Mouse (Mus musculus): ENCODE results near the gene Gm17268. TPM values are rescaled to one million over a fixed set of nuclear protein-coding genes. Genes with fewer than 3 reads are reported as not detected.

Gm17268 gene
- polyA plus RNA-seq, 1 experiment from 2014 or later, result not detected

GRCm38 (mm10) chr11:82072984-82073383, 34.6 kb upstream of the Gm17268 start:
- H3K9ac ChIP-seq (ENCODE audit: low read length), result no peak overlapping the region

GRCm38 (mm10) chr11:82072374-82072773, 34.0 kb upstream of the Gm17268 start:
- 78% methylated on average over 1 of the region's 1 CpGs for WGBS

More at GRCm38 (mm10) chr11:82072984-82073383, 34.6 kb upstream of the Gm17268 start:
- H3K27me3 ChIP-seq (ENCODE audit: control insufficient read depth, insufficient read depth, low read length), result no peaks in the 10 kb centered on the region
- no peak overlapping the region for H3K4me3 ChIP-seq (ENCODE audit: low read depth, low read length)
- no peaks in the 10 kb centered on the region for H3K4me1 ChIP-seq (replicated peaks; ENCODE audit: control insufficient read depth, insufficient read depth)
- DNase-seq (ENCODE audit: low spot score) (no peak), ATAC-seq (ENCODE audit: low FRiP score, low TSS enrichment) (no peak)
- WGBS, result 82% methylated on average over 3 of the region's 3 CpGs
- H3K27ac ChIP-seq (replicated peaks), result no peak overlapping the region
- H3K4me2 ChIP-seq (replicated peaks; ENCODE audit: low read depth), result no peak overlapping the region
- TF ChIP-seq CTCF (IDR thresholded peaks at IDR 0.05; ENCODE audit: low read depth), result no peak
- no peak for TF ChIP-seq EP300 (optimal IDR thresholded peaks at IDR 0.05)
- no peaks in the 10 kb centered on the region for H3K36me3 ChIP-seq (ENCODE audit: control insufficient read depth, insufficient read depth, low read length)
- no peaks in the 10 kb centered on the region for H3K9me3 ChIP-seq (ENCODE audit: control insufficient read depth, low read length)

GRCm38 (mm10) chr11:82071076-82071475, 32.7 kb upstream of the Gm17268 start:
- Histone ChIP-seq H3K4me3 (ENCODE audit: low read depth, low read length) (no peak overlapping the region), H3K27me3 (ENCODE audit: control insufficient read depth, insufficient read depth, low read length) (no peaks in the 10 kb centered on the region), H3K4me1 (replicated peaks; ENCODE audit: control insufficient read depth, insufficient read depth) (no peaks in the 10 kb centered on the region), H3K27ac (replicated peaks) (no peak overlapping the region), H3K9ac (ENCODE audit: low read length) (no peak overlapping the region), H3K4me2 (replicated peaks; ENCODE audit: low read depth) (no peak overlapping the region), H3K36me3 (ENCODE audit: control insufficient read depth, insufficient read depth, low read length) (no peaks in the 10 kb centered on the region), H3K9me3 (ENCODE audit: control insufficient read depth, low read length) (no peaks in the 10 kb centered on the region)
- ATAC-seq (ENCODE audit: low FRiP score, low TSS enrichment) (no peak), DNase-seq (ENCODE audit: low spot score) (no peak)
- TF ChIP-seq CTCF (IDR thresholded peaks at IDR 0.05; ENCODE audit: low read depth) (no peak), EP300 (optimal IDR thresholded peaks at IDR 0.05) (no peak)
- 71% methylated on average over 3 of the region's 3 CpGs for WGBS

More at GRCm38 (mm10) chr11:82072374-82072773, 34.0 kb upstream of the Gm17268 start:
- H3K9me3 ChIP-seq (ENCODE audit: control insufficient read depth, low read length), result no peaks in the 10 kb centered on the region
- ATAC-seq (ENCODE audit: low FRiP score, low TSS enrichment) (no peak), DNase-seq (ENCODE audit: low spot score) (no peak)
- H3K27ac ChIP-seq (replicated peaks), result no peak overlapping the region
- no peaks in the 10 kb centered on the region for H3K27me3 ChIP-seq (ENCODE audit: control insufficient read depth, insufficient read depth, low read length)
- no peaks in the 10 kb centered on the region for H3K36me3 ChIP-seq (ENCODE audit: control insufficient read depth, insufficient read depth, low read length)
- H3K9ac ChIP-seq (ENCODE audit: low read length), result no peak overlapping the region
- H3K4me1 ChIP-seq (replicated peaks; ENCODE audit: control insufficient read depth, insufficient read depth), result no peaks in the 10 kb centered on the region
- H3K4me3 ChIP-seq (ENCODE audit: low read depth, low read length), result no peak overlapping the region
- no peak for TF ChIP-seq EP300 (optimal IDR thresholded peaks at IDR 0.05)
- TF ChIP-seq CTCF (IDR thresholded peaks at IDR 0.05; ENCODE audit: low read depth), result peak; percentile 48
- H3K4me2 ChIP-seq (replicated peaks; ENCODE audit: low read depth), result no peak overlapping the region

GRCm38 (mm10) chr11:82066953-82067571, 28.7 kb upstream of the Gm17268 start:
- ATAC-seq (ENCODE audit: low FRiP score, low TSS enrichment) (no peak), DNase-seq (ENCODE audit: low spot score) (no peak)
- Histone ChIP-seq H3K27me3 (ENCODE audit: control insufficient read depth, insufficient read depth, low read length) (no peaks in the 10 kb centered on the region), H3K9ac (ENCODE audit: low read length) (no peak overlapping the region), H3K36me3 (ENCODE audit: control insufficient read depth, insufficient read depth, low read length) (no peaks in the 10 kb centered on the region), H3K9me3 (ENCODE audit: control insufficient read depth, low read length) (no peaks in the 10 kb centered on the region), H3K4me2 (replicated peaks; ENCODE audit: low read depth) (no peak overlapping the region), H3K27ac (replicated peaks) (no peak overlapping the region), H3K4me3 (ENCODE audit: low read depth, low read length) (no peak overlapping the region), H3K4me1 (replicated peaks; ENCODE audit: control insufficient read depth, insufficient read depth) (no peaks in the 10 kb centered on the region)
- no peak for TF ChIP-seq EP300 (optimal IDR thresholded peaks at IDR 0.05)
- TF ChIP-seq CTCF (IDR thresholded peaks at IDR 0.05; ENCODE audit: low read depth), result no peak
- 77% methylated on average over 7 of the region's 7 CpGs for WGBS

- Histone ChIP-seq H3K4me1 (replicated peaks; ENCODE audit: control insufficient read depth, insufficient read depth) (no peaks in the 10 kb centered on the region), H3K4me3 (ENCODE audit: low read depth, low read length) (no peak overlapping the region), H3K4me2 (replicated peaks; ENCODE audit: low read depth) (no peak overlapping the region), H3K9me3 (ENCODE audit: control insufficient read depth, low read length) (no peaks in the 10 kb centered on the region), H3K9ac (ENCODE audit: low read length) (no peak overlapping the region), H3K36me3 (ENCODE audit: control insufficient read depth, insufficient read depth, low read length) (no peaks in the 10 kb centered on the region), H3K27me3 (ENCODE audit: control insufficient read depth, insufficient read depth, low read length) (no peaks in the 10 kb centered on the region), H3K27ac (replicated peaks) (no peak overlapping the region)
- no peak for DNase-seq (ENCODE audit: low spot score)
- 78% methylated on average over 2 of the region's 2 CpGs for WGBS
- no peak for TF ChIP-seq EP300 (optimal IDR thresholded peaks at IDR 0.05)
- TF ChIP-seq CTCF (IDR thresholded peaks at IDR 0.05; ENCODE audit: low read depth), result no peak
- no peak for ATAC-seq (ENCODE audit: low FRiP score, low TSS enrichment)
These were observed 25.1 kb upstream of the Gm17268 start for GRCm38 (mm10) chr11:82063454-82063853.

- ATAC-seq (ENCODE audit: low FRiP score, low TSS enrichment) (no peak), DNase-seq (ENCODE audit: low spot score) (no peak)
- Histone ChIP-seq H3K4me1 (replicated peaks; ENCODE audit: control insufficient read depth, insufficient read depth) (no peaks in the 10 kb centered on the region), H3K4me2 (replicated peaks; ENCODE audit: low read depth) (no peak overlapping the region), H3K27me3 (ENCODE audit: control insufficient read depth, insufficient read depth, low read length) (no peaks in the 10 kb centered on the region), H3K9ac (ENCODE audit: low read length) (no peak overlapping the region), H3K9me3 (ENCODE audit: control insufficient read depth, low read length) (no peaks in the 10 kb centered on the region), H3K36me3 (ENCODE audit: control insufficient read depth, insufficient read depth, low read length) (no peaks in the 10 kb centered on the region), H3K27ac (replicated peaks) (no peak overlapping the region), H3K4me3 (ENCODE audit: low read depth, low read length) (no peak overlapping the region)
- TF ChIP-seq CTCF (IDR thresholded peaks at IDR 0.05; ENCODE audit: low read depth) (no peak), EP300 (optimal IDR thresholded peaks at IDR 0.05) (no peak)
- 66% methylated on average over 3 of the region's 3 CpGs for WGBS
These were observed 23.9 kb upstream of the Gm17268 start for GRCm38 (mm10) chr11:82062226-82062625.

Data from stomach, postnatal 0 days (tissue).